Mouse (Mus musculus) stomach, embryonic 16.5 days (tissue): ENCODE data around the gene Ahdc1. TPM values are rescaled to one million over a fixed set of nuclear protein-coding genes. Genes with fewer than 3 reads are reported as not detected.

Source experiments
- ATAC-seq: fragments of 200-750 bp; cut with Nextera tagmentation; 2 replicates; pipeline ENCODE4 v1.8.0; 2017; ENCODE audit warnings: moderate number of reproducible peaks, moderate TSS enrichment; ENCODE audit not compliant: insufficient read depth, low FRiP score
- H3K27ac ChIP-seq: fragments of 300-500 bp; sonication (generic); 2 replicates; pipeline ENCODE4 v1.5.1; 2014; ENCODE audit warnings: low read length
- H3K27me3 ChIP-seq: fragments of 300-500 bp; sonication (generic); 2 replicates; pipeline ENCODE4 v1.6.1; 2014; ENCODE audit warnings: low read length, control low read depth, mixed read lengths; ENCODE audit not compliant: control insufficient read depth, insufficient read depth
- H3K36me3 ChIP-seq: fragments of 300-500 bp; sonication (generic); 2 replicates; pipeline ENCODE4 v1.6.1; 2014; ENCODE audit warnings: low read length; ENCODE audit not compliant: control insufficient read depth, insufficient read depth
- H3K4me1 ChIP-seq: fragments of 300-500 bp; sonication (generic); 2 replicates; pipeline ENCODE4 v1.6.1; 2014; ENCODE audit warnings: low read length, control low read depth, mixed read lengths; ENCODE audit not compliant: control insufficient read depth, insufficient read depth
- H3K4me2 ChIP-seq: fragments of 300-500 bp; sonication (generic); 2 replicates; pipeline ENCODE4 v1.6.1; 2014; ENCODE audit warnings: low read depth, low read length, mixed read lengths
- H3K4me3 ChIP-seq: fragments of 300-500 bp; sonication (generic); replicated peaks from 2 replicates; pipeline ENCODE4 v1.5.1; 2014; ENCODE audit warnings: mild to moderate bottlenecking, low read length
- H3K9ac ChIP-seq: fragments of 300-500 bp; sonication (generic); 2 replicates; pipeline ENCODE4 v1.6.1; 2014; ENCODE audit warnings: low read length
- H3K9me3 ChIP-seq: fragments of 300-500 bp; sonication (generic); replicated peaks from 2 replicates; pipeline ENCODE4 v1.6.1; 2016; ENCODE audit warnings: low read length, control low read depth; ENCODE audit not compliant: control insufficient read depth
- WGBS: fragments of 180-500 bp; shearing (Covaris S2); extraction: QIAGEN DNeasy Blood & Tissue Kit; methylation state at CpG from one replicate; pipeline ENCODE4 v1.1.7; 2014; 5-methylcytosine and 5-hydroxymethylcytosine counted together
- polyA plus RNA-seq: library from polyadenylated mRNA; unstranded; fragments of >200 nt; fragmentation: Nextera tagmentation; extraction: Ambion mirVana; gene quantifications from 2 replicates; pipeline ENCODE4 v1.2.1, GENCODE M21; 2015

Ahdc1 gene
- polyA plus RNA-seq, 1 experiment from 2014 or later, result 7.1 TPM

DNA sequence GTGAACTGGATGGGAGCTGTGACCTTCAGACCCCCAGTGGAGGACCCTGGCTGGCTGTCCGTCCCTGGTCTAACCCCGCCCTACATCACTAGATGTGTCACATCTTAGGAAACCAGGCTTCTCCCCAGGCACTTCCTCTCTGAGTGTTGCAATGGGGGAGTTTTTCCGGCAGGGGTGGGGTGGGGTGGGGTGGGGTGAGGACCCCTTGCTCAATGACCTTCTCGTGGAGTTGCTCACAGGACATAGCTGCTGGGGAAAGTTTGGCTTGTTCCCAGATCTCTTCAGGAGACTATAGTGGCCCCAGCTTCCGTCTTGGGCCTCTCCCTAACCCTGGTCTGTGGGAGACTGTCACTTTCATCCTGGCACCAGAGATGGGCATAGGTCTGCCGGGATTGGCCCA lies 28.1 kb upstream of the Ahdc1 start:
- H3K27ac ChIP-seq, result peak overlapping the region; percentile 9; the same call in 1 of the 2 replicates
- H3K4me3 ChIP-seq, result no peak overlapping the region
- H3K36me3 ChIP-seq, result no peaks in the 10 kb centered on the region
- no peaks in the 10 kb centered on the region for H3K9me3 ChIP-seq
- ATAC-seq, result peak; percentile 37; the same call in 1 of the 2 replicates
- no peaks in the 10 kb centered on the region for H3K27me3 ChIP-seq
- 54% methylated on average over 6 of the region's 6 CpGs for WGBS
- H3K4me1 ChIP-seq, result 0 out of 2 replicates have a peak, but pooled peaks cover 2% of the 10 kb centered on the region
- H3K4me2 ChIP-seq, result no peak overlapping the region
- H3K9ac ChIP-seq, result no peak overlapping the region

GRCm38 (mm10) chr4:132983664-132984512 lies 27.2 kb upstream of the Ahdc1 start:
- H3K9me3 ChIP-seq, result no peaks in the 10 kb centered on the region
- 55% methylated on average over 7 of the region's 7 CpGs for WGBS
- no peaks in the 10 kb centered on the region for H3K27me3 ChIP-seq
- H3K4me1 ChIP-seq, result 0 out of 2 replicates have a peak, but pooled peaks cover 2% of the 10 kb centered on the region
- no peak overlapping the region for H3K4me3 ChIP-seq
- H3K9ac ChIP-seq, result no peak overlapping the region
- no peak overlapping the region for H3K4me2 ChIP-seq
- H3K36me3 ChIP-seq, result no peaks in the 10 kb centered on the region
- ATAC-seq, result peak; percentile 32; the same call in 1 of the 2 replicates
- H3K27ac ChIP-seq, result peak overlapping the region; percentile 12; the same call in 1 of the 2 replicates

DNA sequence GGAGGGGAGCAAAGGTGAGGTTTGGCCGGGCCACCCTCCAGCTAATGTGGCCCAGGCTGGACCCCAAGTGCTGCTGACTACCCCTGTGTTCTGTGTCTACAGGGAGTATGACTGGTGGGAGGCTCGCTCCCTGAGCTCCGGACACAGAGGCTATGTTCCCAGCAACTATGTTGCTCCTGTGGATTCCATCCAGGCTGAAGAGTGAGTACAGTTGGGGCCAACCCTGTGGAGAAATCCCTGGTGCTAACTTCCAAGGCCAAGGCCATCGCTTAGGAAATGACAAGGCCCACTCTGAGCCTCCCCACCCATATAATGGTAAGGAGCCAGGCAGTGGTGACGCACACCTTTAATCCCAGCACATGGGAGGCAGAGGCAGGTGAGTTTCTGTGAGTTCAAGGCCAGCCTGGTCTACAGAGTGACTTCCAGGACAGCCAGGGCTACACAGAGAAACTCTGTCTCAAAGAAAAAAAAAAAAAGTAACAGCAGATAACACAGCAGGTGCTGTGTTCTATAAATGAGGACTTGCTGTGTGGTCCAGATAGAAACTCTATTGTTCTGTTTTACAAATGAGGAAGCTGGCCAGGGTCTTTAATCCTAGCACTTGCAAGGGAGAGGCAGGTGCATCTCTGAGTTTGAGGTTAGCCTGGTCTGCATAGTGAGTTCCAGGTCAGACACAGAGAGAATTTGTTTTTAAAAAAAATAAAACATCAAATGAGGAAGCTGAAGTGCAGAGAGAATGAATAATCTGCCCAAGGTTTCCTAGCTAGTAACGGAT lies 22.3 kb upstream of the Ahdc1 start:
- Histone ChIP-seq H3K27me3 (no peaks in the 10 kb centered on the region), H3K4me1 (no peaks in the 10 kb centered on the region), H3K4me3 (no peak overlapping the region), H3K9ac (no peak overlapping the region), H3K36me3 (no peaks in the 10 kb centered on the region), H3K9me3 (no peaks in the 10 kb centered on the region), H3K27ac (no peak overlapping the region), H3K4me2 (no peak overlapping the region)
- WGBS, result 84% methylated on average over 6 of the region's 6 CpGs
- ATAC-seq, result no peak

GRCm38 (mm10) chr4:132993553-132993952 lies 17.5 kb upstream of the Ahdc1 start:
- Histone ChIP-seq H3K27ac (no peak overlapping the region), H3K9ac (no peak overlapping the region), H3K27me3 (no peaks in the 10 kb centered on the region), H3K36me3 (no peaks in the 10 kb centered on the region), H3K4me3 (no peak overlapping the region), H3K4me1 (no peaks in the 10 kb centered on the region), H3K9me3 (no peaks in the 10 kb centered on the region), H3K4me2 (no peak overlapping the region)
- no peak for ATAC-seq
- 64% methylated on average over 4 of the region's 4 CpGs for WGBS

- Histone ChIP-seq H3K4me2 (no peak overlapping the region), H3K9me3 (no peaks in the 10 kb centered on the region), H3K4me3 (no peak overlapping the region), H3K27me3 (no peaks in the 10 kb centered on the region), H3K9ac (no peak overlapping the region), H3K27ac (no peak overlapping the region), H3K36me3 (no peaks in the 10 kb centered on the region), H3K4me1 (peaks cover 1% of the 10 kb centered on the region; the same call in 1 of the 2 replicates)
- WGBS, result 39% methylated on average over 14 of the region's 14 CpGs
- no peak for ATAC-seq
Measured at GRCm38 (mm10) chr4:132997469-132998237, 13.4 kb upstream of the Ahdc1 start.

- H3K4me1 ChIP-seq, result peaks cover 5% of the 10 kb centered on the region; the same call in 1 of the 2 replicates
- no peak overlapping the region for H3K4me3 ChIP-seq
- no peaks in the 10 kb centered on the region for H3K9me3 ChIP-seq
- H3K27ac ChIP-seq, result no peak overlapping the region
- no peaks in the 10 kb centered on the region for H3K36me3 ChIP-seq
- no peak overlapping the region for H3K4me2 ChIP-seq
- no peak for ATAC-seq
- 28% methylated on average over 10 of the region's 10 CpGs for WGBS
- H3K27me3 ChIP-seq, result no peaks in the 10 kb centered on the region
- peak overlapping the region; percentile 46; the same call in 1 of the 2 replicates for H3K9ac ChIP-seq
Measured at GRCm38 (mm10) chr4:133002896-133003295, 8.2 kb upstream of the Ahdc1 start.

GRCm38 (mm10) chr4:133003316-133004018 lies 7.6 kb upstream of the Ahdc1 start:
- peaks cover 5% of the 10 kb centered on the region; the same call in 1 of the 2 replicates for H3K4me1 ChIP-seq
- WGBS, result 48% methylated on average over 21 of the region's 21 CpGs
- no peaks in the 10 kb centered on the region for H3K36me3 ChIP-seq
- no peak overlapping the region; the same call in 1 of the 2 replicates for H3K9ac ChIP-seq
- ATAC-seq, result no peak
- no peak overlapping the region for H3K27ac ChIP-seq
- H3K27me3 ChIP-seq, result no peaks in the 10 kb centered on the region
- no peaks in the 10 kb centered on the region for H3K9me3 ChIP-seq
- no peak overlapping the region for H3K4me3 ChIP-seq
- no peak overlapping the region for H3K4me2 ChIP-seq

- 6% methylated on average over 3 of the region's 3 CpGs for WGBS
- H3K4me1 ChIP-seq, result peaks cover 5% of the 10 kb centered on the region
- H3K27me3 ChIP-seq, result 0 out of 2 replicates have a peak, but pooled peaks cover 3% of the 10 kb centered on the region
- H3K36me3 ChIP-seq, result no peaks in the 10 kb centered on the region
- no peak overlapping the region for H3K27ac ChIP-seq
- H3K9ac ChIP-seq, result no peak overlapping the region
- H3K4me3 ChIP-seq, result no peak overlapping the region
- no peak overlapping the region for H3K4me2 ChIP-seq
- H3K9me3 ChIP-seq, result no peaks in the 10 kb centered on the region
- ATAC-seq, result peak; percentile 51; the same call in 1 of the 2 replicates
Measured at GRCm38 (mm10) chr4:133005233-133005632, 5.8 kb upstream of the Ahdc1 start.
